Mouse (Mus musculus): Measurements from ENCODE around the gene Nrsn1. TPM values are rescaled to one million over a fixed set of nuclear protein-coding genes. Genes with fewer than 3 reads are reported as not detected.
A peak's percentile ranks its signal among the peaks of the same experiment; 100 is the strongest.
"Not testable (repeated sequence)": the region's sequence is repeated elsewhere in the genome, so short reads cannot be mapped to it uniquely, and the experiment has no call there.

The Nrsn1 gene
- total RNA-seq (2021), result 100 to 1,000 TPM; 327 to 345 TPM
- long read RNA-seq, experiment 1, transcript Nrsn1-201 (4 exons, 2,222 nt), result major isoform, 957 of 1,051 reads
- long read RNA-seq, experiment 1, partial matches to known transcripts, result 48 of 1,051 reads
- long read RNA-seq, experiment 1, other reads (novel, unspliced or antisense), result 46 of 1,051 reads
- long read RNA-seq, experiment 2, transcript Nrsn1-201 (4 exons, 2,222 nt), result major isoform, 788 of 843 reads
- long read RNA-seq, experiment 2, partial matches to known transcripts, result 15 of 843 reads
- long read RNA-seq, experiment 2, other reads (novel, unspliced or antisense), result 40 of 843 reads

GRCm38 (mm10) chr13:25270402-25270801 is at the start of gene Nrsn1:
TSS of gene Nrsn1 (minus strand) at chr13:25270502.
- DNase-seq (ENCODE audit: low spot score in 2 of 2); intact Hi-C loops (cut with DNase I): not testable (repeated sequence)

GRCm38 (mm10) chr13:25312059-25312458 is 41.8 kb upstream of the Nrsn1 start:
- intact Hi-C loops (cut with DNase I), result no loop called here
- DNase-seq (ENCODE audit: low spot score in 2 of 2), result no peak

- DNase-seq (ENCODE audit: low spot score in 2 of 2), result no peak
- intact Hi-C loops (cut with DNase I), result no loop called here
Observed at GRCm38 (mm10) chr13:25310068-25310467, 39.8 kb upstream of the Nrsn1 start.

GRCm38 (mm10) chr13:25288736-25289135 is 18.4 kb upstream of the Nrsn1 start:
- intact Hi-C loops (cut with DNase I), result no loop called here
- DNase-seq (ENCODE audit: low spot score in 2 of 2), result no peak

- no peak for DNase-seq (ENCODE audit: low spot score in 2 of 2)
- intact Hi-C loops (cut with DNase I), result no loop called here
Observed at GRCm38 (mm10) chr13:25274934-25275565, 4.7 kb upstream of the Nrsn1 start.

GRCm38 (mm10) chr13:25272189-25272588 is 1.9 kb upstream of the Nrsn1 start:
- DNase-seq (ENCODE audit: low spot score in 2 of 2), result no peak
- intact Hi-C loops (cut with DNase I), result no loop called here

- intact Hi-C loops (cut with DNase I), result no loop called here
Observed at GRCm38 (mm10) chr13:25269569-25270268, 583 bp downstream of the Nrsn1 start.

GRCm38 (mm10) chr13:25269039-25269438 is 1.3 kb downstream of the Nrsn1 start:
- intact Hi-C loops (cut with DNase I), result no loop called here
- no peak for DNase-seq (ENCODE audit: low spot score in 2 of 2)

More at GRCm38 (mm10) chr13:25269569-25270268, 583 bp downstream of the Nrsn1 start:
- peak; percentile 68 to 79 for DNase-seq (ENCODE audit: low spot score in 2 of 2)

- intact Hi-C loops (cut with DNase I), result no loop called here
Observed at GRCm38 (mm10) chr13:25262748-25263147, 7.6 kb downstream of the Nrsn1 start.

GRCm38 (mm10) chr13:25257608-25258007 is 12.7 kb downstream of the Nrsn1 start:
- intact Hi-C loops (cut with DNase I), result no loop called here
- no peak for DNase-seq (ENCODE audit: low spot score in 2 of 2)

More at GRCm38 (mm10) chr13:25262748-25263147, 7.6 kb downstream of the Nrsn1 start:
- no peak for DNase-seq (ENCODE audit: low spot score in 2 of 2)

- no peak for DNase-seq (ENCODE audit: low spot score in 2 of 2)
- intact Hi-C loops (cut with DNase I), result no loop called here
Observed at GRCm38 (mm10) chr13:25254478-25255263, 15.6 kb downstream of the Nrsn1 start.

- intact Hi-C loops (cut with DNase I), result no loop called here
- no peak for DNase-seq (ENCODE audit: low spot score in 2 of 2)
Observed at GRCm38 (mm10) chr13:25251893-25252292, 18.4 kb downstream of the Nrsn1 start.

- DNase-seq (ENCODE audit: low spot score in 2 of 2), result no peak
- intact Hi-C loops (cut with DNase I), result no loop called here
Observed at GRCm38 (mm10) chr13:25220186-25220787, 50.0 kb downstream of the Nrsn1 start.

GRCm38 (mm10) chr13:25218394-25218793 is 51.9 kb downstream of the Nrsn1 start:
- intact Hi-C loops (cut with DNase I), result no loop called here
- no peak for DNase-seq (ENCODE audit: low spot score in 2 of 2)

- intact Hi-C loops (cut with DNase I), result no loop called here
- no peak for DNase-seq (ENCODE audit: low spot score in 2 of 2)
Observed at GRCm38 (mm10) chr13:25206950-25207349, 63.4 kb downstream of the Nrsn1 start.

All from left cerebral cortex, postnatal 14 days (tissue).